9 mouse cellular contexts compared by ENCODE assay signal in genomic region chr2:78189620-78190019, GRCm38 (mm10).
DNase-seq lines count a peak whose midpoint lies in the region; ATAC-seq and TF ChIP-seq lines count a peak whose summit lies in the region.
"Had no signal": no experiment of that assay in that cellular context is flagged by ENCODE, and none has a peak within 500 bp of the region (broad histone marks: within the 10 kb centered on the region; RNA-seq: fewer than 3 reads in every experiment).

No protein-coding gene starts in this region.

- H3K27me3 ChIP-seq in neural tube, embryonic 11.5 days (ENCODE audit: control insufficient read depth, insufficient read depth, low read length): no peaks in the 10 kb centered on the region

- no peak overlapping the region for H3K4me2 ChIP-seq in neural tube, embryonic 11.5 days (ENCODE audit: low read depth)

- no peak overlapping the region for H3K9ac ChIP-seq in neural tube, embryonic 11.5 days (ENCODE audit: low read length)

- no peak overlapping the region for H3K4me3 ChIP-seq in layer of hippocampus, adult 2 months
- H3K4me3 ChIP-seq in neural tube, embryonic 11.5 days (ENCODE audit: low read depth, low read length): no peak overlapping the region

- H3K9me3 ChIP-seq in neural tube, embryonic 11.5 days (ENCODE audit: control insufficient read depth, low read length): no peaks in the 10 kb centered on the region

- WGBS in neural tube, embryonic 11.5 days: 4% methylated on average over 1 of the region's 1 CpGs

- no peaks in the 10 kb centered on the region for H3K36me3 ChIP-seq in neural tube, embryonic 11.5 days (ENCODE audit: control insufficient read depth, insufficient read depth, low read length)

- 0 out of 2 replicates have a peak, but pooled peaks cover 3% of the 10 kb centered on the region for H3K4me1 ChIP-seq in neural tube, embryonic 11.5 days (ENCODE audit: control insufficient read depth, insufficient read depth, low read length)

- no peak overlapping the region for H3K27ac ChIP-seq in layer of hippocampus, adult 2 months
- no peak overlapping the region for H3K27ac ChIP-seq in neural tube, embryonic 11.5 days (ENCODE audit: low read depth, low read length)

- DNase-seq in layer of hippocampus, adult 8-10 months (ENCODE audit: low spot score in 2 of 2): peak; percentile 7 to 12
- no peak for DNase-seq in layer of hippocampus, adult 2 months (ENCODE audit: low spot score in 2 of 2)
- DNase-seq in embryo, embryonic 11 days: peak; percentile 61
- peak; percentile 79 for DNase-seq in forelimb bud, embryonic 11.5 days (ENCODE audit: low read depth, low spot score)
- peak; percentile 66 for DNase-seq in neural tube, embryonic 11.5 days (ENCODE audit: low spot score)
- DNase-seq in thymus, adult 18-20 months: no peak
- no peak for DNase-seq in kidney, postnatal 36 days
- no peak for DNase-seq in heart, postnatal 4 days
- DNase-seq: kidney, postnatal 14 days had no signal

- TF ChIP-seq CTCF in layer of hippocampus, adult 2 months (conservative IDR thresholded peaks at IDR 0.05): no peak

- ATAC-seq in neural tube, embryonic 11.5 days (ENCODE audit: insufficient read depth, low FRiP score, low TSS enrichment): peak; percentile 68

Comparison
In these comparisons a context has a peak if more than half of its experiments do, and no peak if none do; other contexts are left out.
1. DNase-seq: peak in layer of hippocampus, adult 8-10 months (2 of 2), embryo, embryonic 11 days (single experiment), forelimb bud, embryonic 11.5 days (single experiment) and neural tube, embryonic 11.5 days (single experiment); none in layer of hippocampus, adult 2 months (0 of 2), thymus, adult 18-20 months (0 of 2), kidney, postnatal 36 days (0 of 2) and heart, postnatal 4 days (single experiment).